Mouse (Mus musculus) telencephalon, adult 2 months (tissue): ENCODE measurements around the gene Gm10096.
"Not testable (repeated sequence)": the region's sequence is repeated elsewhere in the genome, so short reads cannot be mapped to it uniquely, and the experiment has no call there.

Experiments used
- DNase-seq: peaks from one replicate; pipeline ENCODE4 v3.0.0-alpha.2; 2011; ENCODE audit warnings: low read depth, low spot score

Gm10096 gene

DNA sequence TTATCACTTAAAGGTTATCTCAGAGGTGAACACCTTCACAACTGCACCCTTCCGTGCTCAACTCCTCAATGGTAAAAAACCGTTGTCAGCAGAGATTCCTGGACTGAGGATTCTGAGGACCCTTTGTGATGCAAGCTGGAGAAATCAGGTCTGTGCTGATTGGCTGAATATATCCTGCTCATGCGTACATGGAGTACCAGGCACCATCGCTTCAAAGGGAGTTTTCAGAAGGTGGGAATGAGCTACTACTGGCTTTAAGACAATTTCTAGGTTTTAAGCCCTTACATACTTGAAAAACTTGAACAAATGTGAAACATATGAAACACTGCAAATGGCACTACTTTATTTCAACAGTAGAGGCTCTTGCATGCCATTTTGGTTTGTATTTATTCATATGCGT, at the start of gene Gm10096:
Gene Gm10096 (minus strand): TSS at position 101 of the 400 bp plus-strand sequence.
- not testable (repeated sequence) for DNase-seq
